Mouse (Mus musculus) liver, embryonic 14.5 days (tissue): Measurements from ENCODE around the gene Cyb5r4.

Source experiments
- CTCF ChIP-seq: IDR thresholded peaks from 2 replicates; pipeline ENCODE4 v1.5.1; 2016; ENCODE audit warnings: antibody characterized with exemption, low read depth, control low read depth
- EP300 ChIP-seq: IDR thresholded peaks from 2 replicates; pipeline ENCODE4 v1.6.1; 2016; ENCODE audit warnings: antibody characterized with exemption, low read depth

DNA sequence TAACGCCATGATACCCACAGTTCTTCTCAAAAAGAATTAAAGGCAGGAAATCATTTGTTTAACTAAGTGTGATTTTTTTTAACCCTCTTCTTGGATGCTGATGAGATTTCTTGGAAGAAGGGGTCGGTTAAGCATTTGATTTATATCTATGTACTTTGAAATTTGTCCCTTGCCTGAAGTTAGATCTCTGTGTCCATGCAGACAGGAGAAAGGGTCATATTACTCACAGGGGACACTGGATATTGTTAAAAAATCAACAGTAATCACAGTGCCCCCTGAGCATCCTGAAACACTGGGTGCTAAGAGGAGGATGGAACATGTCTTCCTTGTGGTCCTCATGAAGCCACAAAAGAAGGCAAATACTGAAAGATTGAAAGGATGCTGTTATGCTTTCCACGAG lies 37.2 kb upstream of the Cyb5r4 start:
- TF ChIP-seq CTCF (no peak), EP300 (no peak)
